Mouse (Mus musculus): ENCODE measurements around the gene March5. TPM values are rescaled to one million over a fixed set of nuclear protein-coding genes. Genes with fewer than 3 reads are reported as not detected.
"Not testable (repeated sequence)": the region's sequence is repeated elsewhere in the genome, so short reads cannot be mapped to it uniquely, and the experiment has no call there.

March5 gene
- polyA plus RNA-seq, 1 experiment from 2014 or later, result 49.9 TPM

GRCm38 (mm10) chr19:37188366-37188948, 18.9 kb upstream of the March5 start:
- Histone ChIP-seq H3K4me1 (replicated peaks; ENCODE audit: control insufficient read depth, insufficient read depth) (no peaks in the 10 kb centered on the region), H3K9ac (ENCODE audit: low read length) (no peak overlapping the region), H3K36me3 (ENCODE audit: control insufficient read depth, insufficient read depth, low read length) (no peaks in the 10 kb centered on the region), H3K4me2 (replicated peaks; ENCODE audit: low read depth) (no peak overlapping the region), H3K27me3 (ENCODE audit: control insufficient read depth, insufficient read depth, low read length) (no peaks in the 10 kb centered on the region), H3K27ac (replicated peaks) (no peak overlapping the region), H3K4me3 (ENCODE audit: low read depth, low read length) (no peak overlapping the region), H3K9me3 (ENCODE audit: control insufficient read depth, low read length) (no peaks in the 10 kb centered on the region)
- DNase-seq (ENCODE audit: low spot score) (no peak), ATAC-seq (ENCODE audit: low FRiP score, low TSS enrichment) (no peak)
- WGBS, result 63% methylated on average over 4 of the region's 4 CpGs
- TF ChIP-seq EP300 (optimal IDR thresholded peaks at IDR 0.05), result no peak

- TF ChIP-seq CTCF (IDR thresholded peaks at IDR 0.05; ENCODE audit: low read depth) (no peak), EP300 (optimal IDR thresholded peaks at IDR 0.05) (no peak)
- 75% methylated on average over 5 of the region's 5 CpGs for WGBS
- no peaks in the 10 kb centered on the region for H3K4me1 ChIP-seq (replicated peaks; ENCODE audit: control insufficient read depth, insufficient read depth)
- H3K9me3 ChIP-seq (ENCODE audit: control insufficient read depth, low read length), result no peaks in the 10 kb centered on the region
- no peak overlapping the region for H3K27ac ChIP-seq (replicated peaks)
- no peak overlapping the region for H3K9ac ChIP-seq (ENCODE audit: low read length)
- no peak for ATAC-seq (ENCODE audit: low FRiP score, low TSS enrichment)
- H3K4me3 ChIP-seq (ENCODE audit: low read depth, low read length), result no peak overlapping the region
- no peaks in the 10 kb centered on the region for H3K36me3 ChIP-seq (ENCODE audit: control insufficient read depth, insufficient read depth, low read length)
- no peak overlapping the region for H3K4me2 ChIP-seq (replicated peaks; ENCODE audit: low read depth)
- no peak for DNase-seq (ENCODE audit: low spot score)
- no peaks in the 10 kb centered on the region for H3K27me3 ChIP-seq (ENCODE audit: control insufficient read depth, insufficient read depth, low read length)
Measured at GRCm38 (mm10) chr19:37192475-37193058, 14.8 kb upstream of the March5 start.

GRCm38 (mm10) chr19:37198165-37198880, 9.0 kb upstream of the March5 start:
- Histone ChIP-seq H3K4me1 (replicated peaks; ENCODE audit: control insufficient read depth, insufficient read depth) (no peaks in the 10 kb centered on the region), H3K27me3 (ENCODE audit: control insufficient read depth, insufficient read depth, low read length) (no peaks in the 10 kb centered on the region), H3K9ac (ENCODE audit: low read length) (no peak overlapping the region), H3K36me3 (ENCODE audit: control insufficient read depth, insufficient read depth, low read length) (no peaks in the 10 kb centered on the region), H3K9me3 (ENCODE audit: control insufficient read depth, low read length) (no peaks in the 10 kb centered on the region), H3K4me3 (ENCODE audit: low read depth, low read length) (no peak overlapping the region), H3K4me2 (replicated peaks; ENCODE audit: low read depth) (no peak overlapping the region), H3K27ac (replicated peaks) (no peak overlapping the region)
- DNase-seq (ENCODE audit: low spot score) (no peak), ATAC-seq (ENCODE audit: low FRiP score, low TSS enrichment) (no peak)
- WGBS, result 61% methylated on average over 1 of the region's 1 CpGs
- TF ChIP-seq CTCF (IDR thresholded peaks at IDR 0.05; ENCODE audit: low read depth) (no peak), EP300 (optimal IDR thresholded peaks at IDR 0.05) (no peak)

- WGBS, result 73% methylated on average over 2 of the region's 2 CpGs
- no peaks in the 10 kb centered on the region for H3K27me3 ChIP-seq (ENCODE audit: control insufficient read depth, insufficient read depth, low read length)
- H3K9me3 ChIP-seq (ENCODE audit: control insufficient read depth, low read length), result no peaks in the 10 kb centered on the region
- DNase-seq (ENCODE audit: low spot score), result no peak
- ATAC-seq (ENCODE audit: low FRiP score, low TSS enrichment), result no peak
- no peaks in the 10 kb centered on the region for H3K36me3 ChIP-seq (ENCODE audit: control insufficient read depth, insufficient read depth, low read length)
- H3K9ac ChIP-seq (ENCODE audit: low read length), result no peak overlapping the region
- H3K27ac ChIP-seq (replicated peaks), result no peak overlapping the region
- TF ChIP-seq CTCF (IDR thresholded peaks at IDR 0.05; ENCODE audit: low read depth) (no peak), EP300 (optimal IDR thresholded peaks at IDR 0.05) (no peak)
- H3K4me3 ChIP-seq (ENCODE audit: low read depth, low read length), result no peak overlapping the region
- H3K4me1 ChIP-seq (replicated peaks; ENCODE audit: control insufficient read depth, insufficient read depth), result no peaks in the 10 kb centered on the region
- no peak overlapping the region for H3K4me2 ChIP-seq (replicated peaks; ENCODE audit: low read depth)
Measured at GRCm38 (mm10) chr19:37199889-37200288, 7.5 kb upstream of the March5 start.

GRCm38 (mm10) chr19:37203371-37203770, 4.0 kb upstream of the March5 start:
- H3K9me3 ChIP-seq (ENCODE audit: control insufficient read depth, low read length), result no peaks in the 10 kb centered on the region
- no peak overlapping the region for H3K4me2 ChIP-seq (replicated peaks; ENCODE audit: low read depth)
- ATAC-seq (ENCODE audit: low FRiP score, low TSS enrichment) (no peak), DNase-seq (ENCODE audit: low spot score) (no peak)
- TF ChIP-seq EP300 (optimal IDR thresholded peaks at IDR 0.05), result no peak
- no peak for TF ChIP-seq CTCF (IDR thresholded peaks at IDR 0.05; ENCODE audit: low read depth)
- H3K36me3 ChIP-seq (ENCODE audit: control insufficient read depth, insufficient read depth, low read length), result no peaks in the 10 kb centered on the region
- H3K27ac ChIP-seq (replicated peaks), result no peak overlapping the region
- no peak overlapping the region for H3K4me3 ChIP-seq (ENCODE audit: low read depth, low read length)
- no peak overlapping the region for H3K9ac ChIP-seq (ENCODE audit: low read length)
- no peaks in the 10 kb centered on the region for H3K4me1 ChIP-seq (replicated peaks; ENCODE audit: control insufficient read depth, insufficient read depth)
- 94% methylated on average over 1 of the region's 1 CpGs for WGBS
- H3K27me3 ChIP-seq (ENCODE audit: control insufficient read depth, insufficient read depth, low read length), result no peaks in the 10 kb centered on the region

- DNase-seq (ENCODE audit: low spot score); ATAC-seq (ENCODE audit: low FRiP score, low TSS enrichment); H3K27ac ChIP-seq (replicated peaks); H3K4me1 ChIP-seq (replicated peaks; ENCODE audit: control insufficient read depth, insufficient read depth); H3K4me2 ChIP-seq (replicated peaks; ENCODE audit: low read depth); H3K36me3 ChIP-seq (ENCODE audit: control insufficient read depth, insufficient read depth, low read length); H3K9ac ChIP-seq (ENCODE audit: low read length); H3K9me3 ChIP-seq (ENCODE audit: control insufficient read depth, low read length); H3K4me3 ChIP-seq (ENCODE audit: low read depth, low read length); H3K27me3 ChIP-seq (ENCODE audit: control insufficient read depth, insufficient read depth, low read length): not testable (repeated sequence)
Measured at GRCm38 (mm10) chr19:37205155-37205554, 2.2 kb upstream of the March5 start.
